13 mouse cellular contexts compared by ENCODE assay signal in the genomic region with DNA sequence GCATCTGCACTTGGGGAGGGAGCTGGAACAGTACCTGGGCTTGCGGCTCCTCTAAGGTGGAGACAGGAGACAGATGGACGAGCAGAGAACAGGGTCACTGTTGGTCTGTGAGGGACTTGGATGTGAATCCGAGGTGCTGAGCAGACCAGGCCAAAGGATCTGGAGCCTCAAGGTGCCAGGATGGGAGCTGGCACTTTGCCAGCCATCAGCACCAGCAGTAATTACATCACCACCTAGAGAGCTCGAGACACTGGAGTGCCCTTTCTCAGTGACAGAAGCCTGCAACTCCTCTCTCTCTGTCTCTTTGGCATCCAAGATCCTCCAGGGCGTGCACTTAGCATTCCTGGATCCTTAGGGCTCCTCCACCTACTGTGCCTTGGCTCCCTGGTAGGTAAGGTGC.
DNase-seq lines count a peak whose midpoint lies in the region; ATAC-seq and TF ChIP-seq lines count a peak whose summit lies in the region.
"Had no signal": no experiment of that assay in that cellular context is flagged by ENCODE, and none has a peak within 500 bp of the region (broad histone marks: within the 10 kb centered on the region; RNA-seq: fewer than 3 reads in every experiment).

No protein-coding gene starts in this region.

- no peaks in the 10 kb centered on the region for H3K36me3 ChIP-seq in lung, postnatal 0 days (ENCODE audit: insufficient read depth, low read length)
- no peaks in the 10 kb centered on the region for H3K36me3 ChIP-seq in hindbrain, embryonic 14.5 days (replicated peaks; ENCODE audit: control insufficient read depth, insufficient read depth)
- no peaks in the 10 kb centered on the region for H3K36me3 ChIP-seq in stomach, embryonic 16.5 days (ENCODE audit: control insufficient read depth, insufficient read depth, low read length)
- H3K36me3 ChIP-seq: G1E; liver, embryonic 13.5 days had no signal

- 0 out of 2 replicates have a peak overlapping the region, but pooled peaks have one; percentile 14 for H3K4me2 ChIP-seq in lung, postnatal 0 days (replicated peaks; ENCODE audit: low read depth, low read length)
- H3K4me2 ChIP-seq in hindbrain, embryonic 14.5 days (replicated peaks), result no peak overlapping the region
- peak overlapping the region; percentile 12; the same call in 1 of the 2 replicates for H3K4me2 ChIP-seq in stomach, embryonic 16.5 days (ENCODE audit: low read depth, low read length)
- H3K4me2 ChIP-seq: liver, embryonic 13.5 days had no signal

- H3K9me3 ChIP-seq in lung, postnatal 0 days (ENCODE audit: low read length), result no peaks in the 10 kb centered on the region
- H3K9me3 ChIP-seq in hindbrain, embryonic 14.5 days (ENCODE audit: control insufficient read depth, low read length), result no peaks in the 10 kb centered on the region
- no peaks in the 10 kb centered on the region for H3K9me3 ChIP-seq in stomach, embryonic 16.5 days (replicated peaks; ENCODE audit: control insufficient read depth, low read length)
- H3K9me3 ChIP-seq: liver, embryonic 13.5 days had no signal

- no peak for TF ChIP-seq EP300 in lung, postnatal 0 days (IDR thresholded peaks at IDR 0.05)

- no peak overlapping the region for H3K9ac ChIP-seq in lung, postnatal 0 days (replicated peaks; ENCODE audit: low read depth)
- H3K9ac ChIP-seq in hindbrain, embryonic 14.5 days, result no peak overlapping the region
- H3K9ac ChIP-seq in stomach, embryonic 16.5 days (ENCODE audit: low read length), result no peak overlapping the region; the same call in 1 of the 2 replicates
- H3K9ac ChIP-seq: liver, embryonic 13.5 days had no signal

- DNase-seq in lung, postnatal 0 days (ENCODE audit: low spot score), result no peak
- no peak for DNase-seq in lung, postnatal 25 days (ENCODE audit: low spot score)
- peak; percentile 79 to 80 for DNase-seq in cerebellum, postnatal 10 days
- DNase-seq in hindbrain, embryonic 14.5 days (ENCODE audit: low spot score), result no peak
- DNase-seq in urinary bladder, postnatal 4 days (ENCODE audit: low spot score in 2 of 2), result no peak
- no peak for DNase-seq in gastrocnemius, adult 2 months
- DNase-seq: adrenal gland, adult 8-10 months; gastrocnemius, postnatal 10 days; heart, postnatal 36 days; liver, embryonic 13.5 days; thymus, postnatal 4 days had no signal

- ATAC-seq in lung, postnatal 0 days, result no peak
- ATAC-seq in hindbrain, embryonic 14.5 days (ENCODE audit: low FRiP score), result no peak
- no peak for ATAC-seq in stomach, embryonic 16.5 days (ENCODE audit: insufficient read depth, low FRiP score)

- intact Hi-C loops in gastrocnemius, adult 2 months (cut with DNase I), result no loop called here

- H3K4me3 ChIP-seq in lung, postnatal 0 days (ENCODE audit: low read depth, low read length), result no peak overlapping the region
- no peak overlapping the region for H3K4me3 ChIP-seq in hindbrain, embryonic 14.5 days (replicated peaks; ENCODE audit: low read length)
- no peak overlapping the region for H3K4me3 ChIP-seq in stomach, embryonic 16.5 days (replicated peaks; ENCODE audit: low read length)
- H3K4me3 ChIP-seq in gastrocnemius, adult 2 months, result no peak overlapping the region
- H3K4me3 ChIP-seq: liver, embryonic 13.5 days had no signal

- 66% methylated on average over 5 of the region's 5 CpGs for WGBS in lung, postnatal 0 days
- 56% methylated on average over 5 of the region's 5 CpGs for WGBS in hindbrain, embryonic 14.5 days
- WGBS in stomach, embryonic 16.5 days, result 71% methylated on average over 5 of the region's 5 CpGs

- H3K27ac ChIP-seq in lung, postnatal 0 days (ENCODE audit: low read length), result peak overlapping the region; percentile 26; the same call in 1 of the 2 replicates
- peak overlapping the region; percentile 43; the same call in 1 of the 2 replicates for H3K27ac ChIP-seq in hindbrain, embryonic 14.5 days
- H3K27ac ChIP-seq in stomach, embryonic 16.5 days (ENCODE audit: low read length), result peak overlapping the region; percentile 82
- no peak overlapping the region for H3K27ac ChIP-seq in gastrocnemius, adult 2 months
- H3K27ac ChIP-seq: liver, embryonic 13.5 days had no signal

- 0 out of 2 replicates have a peak, but pooled peaks cover 3% of the 10 kb centered on the region for H3K4me1 ChIP-seq in lung, postnatal 0 days (ENCODE audit: insufficient read depth, low read depth, low read length)
- H3K4me1 ChIP-seq in hindbrain, embryonic 14.5 days (replicated peaks; ENCODE audit: control insufficient read depth, insufficient read depth, low read length), result peaks cover 31% of the 10 kb centered on the region
- peaks cover 52% of the 10 kb centered on the region for H3K4me1 ChIP-seq in stomach, embryonic 16.5 days (ENCODE audit: control insufficient read depth, insufficient read depth, low read length)
- H3K4me1 ChIP-seq: liver, embryonic 13.5 days had no signal

- TF ChIP-seq CTCF in lung, postnatal 0 days (IDR thresholded peaks at IDR 0.05), result no peak
- no peak for TF ChIP-seq CTCF in gastrocnemius, adult 2 months (IDR thresholded peaks at IDR 0.05)

- H3K27me3 ChIP-seq in lung, postnatal 0 days (replicated peaks; ENCODE audit: insufficient read depth, low read length), result no peaks in the 10 kb centered on the region
- H3K27me3 ChIP-seq in hindbrain, embryonic 14.5 days (ENCODE audit: control insufficient read depth, insufficient read depth, low read length), result no peaks in the 10 kb centered on the region
- H3K27me3 ChIP-seq in stomach, embryonic 16.5 days (ENCODE audit: control insufficient read depth, insufficient read depth, low read length), result no peaks in the 10 kb centered on the region
- H3K27me3 ChIP-seq: liver, embryonic 13.5 days had no signal

Comparison
In these comparisons a context has a peak if more than half of its experiments do, and no peak if none do; other contexts are left out.
1. DNase-seq: peak in cerebellum, postnatal 10 days (2 of 2); none in lung, postnatal 0 days (single experiment), lung, postnatal 25 days (single experiment), hindbrain, embryonic 14.5 days (single experiment), urinary bladder, postnatal 4 days (0 of 2) and gastrocnemius, adult 2 months (single experiment).